In genomic region chr16:85898816-85899215, GRCm38 (mm10) we compare ENCODE assay signal across 8 mouse cellular contexts. TPM values are rescaled to one million over a fixed set of nuclear protein-coding genes. Genes with fewer than 3 reads are reported as not detected.
DNase-seq lines count a peak whose midpoint lies in the region; ATAC-seq and TF ChIP-seq lines count a peak whose summit lies in the region.

No protein-coding gene starts in this region.

- H3K27me3 ChIP-seq in heart, embryonic 10.5 days (ENCODE audit: insufficient read depth, poor library complexity, severe bottlenecking) = peaks cover 23% of the 10 kb centered on the region
- peaks cover 47% of the 10 kb centered on the region for H3K27me3 ChIP-seq in E14TG2a.4 (ENCODE audit: insufficient read depth, low read length)
- peaks cover 5% of the 10 kb centered on the region for H3K27me3 ChIP-seq in forebrain, embryonic 16.5 days (replicated peaks; ENCODE audit: control insufficient read depth, insufficient read depth, low read length)
- peaks cover 22% of the 10 kb centered on the region for H3K27me3 ChIP-seq in midbrain, embryonic 13.5 days

- TF ChIP-seq CTCF in E14TG2a.4 (conservative IDR thresholded peaks at IDR 0.05; ENCODE audit: low read length) = no peak

- H3K9me3 ChIP-seq in heart, embryonic 10.5 days = no peaks in the 10 kb centered on the region
- H3K9me3 ChIP-seq in E14TG2a.4 (ENCODE audit: low read length) = no peaks in the 10 kb centered on the region
- no peaks in the 10 kb centered on the region for H3K9me3 ChIP-seq in forebrain, embryonic 16.5 days (ENCODE audit: control insufficient read depth, low read length)
- no peaks in the 10 kb centered on the region for H3K9me3 ChIP-seq in midbrain, embryonic 13.5 days

- no peaks in the 10 kb centered on the region for H3K36me3 ChIP-seq in heart, embryonic 10.5 days
- no peaks in the 10 kb centered on the region for H3K36me3 ChIP-seq in E14TG2a.4 (ENCODE audit: insufficient read depth, low read length)
- H3K36me3 ChIP-seq in forebrain, embryonic 16.5 days (ENCODE audit: control insufficient read depth, insufficient read depth) = no peaks in the 10 kb centered on the region
- no peaks in the 10 kb centered on the region for H3K36me3 ChIP-seq in midbrain, embryonic 13.5 days

- no peak for DNase-seq in heart, embryonic 10.5 days (ENCODE audit: low spot score)
- DNase-seq in heart, postnatal 10 days = no peak
- DNase-seq in adrenal gland, postnatal 25 days = no peak
- DNase-seq in Muller cell, postnatal 12 days (ENCODE audit: inconsistent ontology term) = no peak
- no peak for DNase-seq in left cerebral cortex, adult 8-10 months (ENCODE audit: low spot score in 2 of 2)

- peaks cover 15% of the 10 kb centered on the region for H3K4me1 ChIP-seq in heart, embryonic 10.5 days
- H3K4me1 ChIP-seq in E14TG2a.4 (replicated peaks; ENCODE audit: low read depth, low read length) = peaks cover 17% of the 10 kb centered on the region
- peaks cover 18% of the 10 kb centered on the region for H3K4me1 ChIP-seq in forebrain, embryonic 16.5 days (replicated peaks; ENCODE audit: control insufficient read depth, insufficient read depth, low read length)
- H3K4me1 ChIP-seq in midbrain, embryonic 13.5 days (replicated peaks) = peaks cover 17% of the 10 kb centered on the region

- peak overlapping the region; percentile 98; the same call in 1 of the 2 replicates for H3K4me2 ChIP-seq in forebrain, embryonic 16.5 days (ENCODE audit: low read length)
- peak overlapping the region; percentile 95 for H3K4me2 ChIP-seq in midbrain, embryonic 13.5 days (replicated peaks)

- H3K9ac ChIP-seq in forebrain, embryonic 16.5 days (replicated peaks; ENCODE audit: low read depth, low read length) = no peak overlapping the region
- no peak overlapping the region for H3K9ac ChIP-seq in midbrain, embryonic 13.5 days (replicated peaks)

- intact Hi-C loops in heart, postnatal 10 days (cut with DNase I) = loop anchor here (5.0 kb wide), 1 partner anchor 518 kb away; no protein-coding TSS in a partner anchor

- 62% methylated on average over 10 of the region's 10 CpGs for WGBS in heart, embryonic 10.5 days
- 87% methylated on average over 10 of the region's 10 CpGs for WGBS in forebrain, embryonic 16.5 days
- 90% methylated on average over 10 of the region's 10 CpGs for WGBS in midbrain, embryonic 13.5 days

- peak overlapping the region; percentile 71 for H3K4me3 ChIP-seq in heart, embryonic 10.5 days
- H3K4me3 ChIP-seq in E14TG2a.4 (replicated peaks; ENCODE audit: low read length) = peak overlapping the region; percentile 75
- H3K4me3 ChIP-seq in forebrain, embryonic 16.5 days (replicated peaks; ENCODE audit: low read length) = no peak overlapping the region
- H3K4me3 ChIP-seq in midbrain, embryonic 13.5 days (replicated peaks) = peak overlapping the region; percentile 61

- no peak for ATAC-seq in forebrain, embryonic 16.5 days
- peak; percentile 3 for ATAC-seq in midbrain, embryonic 13.5 days

- no peak overlapping the region for H3K27ac ChIP-seq in heart, embryonic 10.5 days
- H3K27ac ChIP-seq in forebrain, embryonic 16.5 days (ENCODE audit: low read length) = no peak overlapping the region
- H3K27ac ChIP-seq in midbrain, embryonic 13.5 days = no peak overlapping the region

RNA-seq across cellular contexts. Expression of gene Adamts5, which starts 2.8 kb away (rescaled TPM):
- polyA plus RNA-seq in heart, embryonic 10.5 days (2016; fragmentation: Nextera tagmentation; extraction: Ambion mirVana) = 1.1 and 1.7 TPM in 2 replicates
- total RNA-seq in heart, postnatal 10 days (2021) = 10 to 100 TPM; 13.1 to 13.8 TPM
- 1.8 and 1.9 TPM in 2 replicates for polyA plus RNA-seq in forebrain, embryonic 16.5 days (2015; fragmentation: Nextera tagmentation; extraction: Ambion mirVana)
- 0.93 and 1.1 TPM in 2 replicates for polyA plus RNA-seq in midbrain, embryonic 13.5 days (2015; fragmentation: Nextera tagmentation; extraction: Ambion mirVana)
- total RNA-seq in adrenal gland, postnatal 25 days (2021) = 8.1 and 9.1 TPM in 2 replicates
- 1 to 10 TPM in 1 of 4 experiments, under 1 TPM in 3; 0.74 to 1.1 (median 0.83) TPM for total RNA-seq in left cerebral cortex, adult 8-10 months (2022)
